Mouse (Mus musculus): ENCODE results near the gene 2610318N02Rik.

2610318N02Rik gene

GRCm38 (mm10) chr16:17110771-17111743 is 13.9 kb downstream of the 2610318N02Rik start, which contains the start of gene Ppil2:
Ppil2 (minus strand) TSS chr16:17111257.
- DNase-seq (ENCODE audit: low spot score), result peak; percentile 85

GRCm38 (mm10) chr16:17104600-17104999 is 20.4 kb downstream of the 2610318N02Rik start:
- DNase-seq (ENCODE audit: low spot score), result no peak

GRCm38 (mm10) chr16:17102630-17103220 is 22.2 kb downstream of the 2610318N02Rik start:
- DNase-seq (ENCODE audit: low spot score), result no peak

GRCm38 (mm10) chr16:17096938-17097337 is 28.0 kb downstream of the 2610318N02Rik start:
- DNase-seq (ENCODE audit: low spot score), result peak; percentile 56

DNA sequence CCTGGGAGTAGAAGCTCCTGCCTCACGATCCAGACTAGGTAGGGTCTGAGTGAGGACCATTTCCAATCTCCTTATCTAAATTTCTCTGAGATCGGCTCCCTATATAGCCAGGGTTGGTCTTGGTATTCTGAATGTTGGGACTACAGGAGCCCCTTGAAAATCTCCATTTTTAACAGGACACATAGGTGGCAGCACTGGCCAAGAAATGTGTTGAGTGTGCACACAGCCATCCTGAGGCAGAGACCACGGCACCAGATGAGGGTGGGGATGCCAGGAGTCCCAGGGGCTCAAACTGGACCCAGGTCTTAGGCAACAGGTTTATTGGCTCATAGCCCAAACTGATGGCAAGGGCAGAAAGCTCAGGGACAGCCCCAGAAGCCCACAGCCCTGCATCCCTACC is 36.6 kb downstream of the 2610318N02Rik start:
- no peak for DNase-seq (ENCODE audit: low spot score)

- no peak for DNase-seq (ENCODE audit: low spot score)
Observed at GRCm38 (mm10) chr16:17086669-17087193, 38.2 kb downstream of the 2610318N02Rik start.

DNA sequence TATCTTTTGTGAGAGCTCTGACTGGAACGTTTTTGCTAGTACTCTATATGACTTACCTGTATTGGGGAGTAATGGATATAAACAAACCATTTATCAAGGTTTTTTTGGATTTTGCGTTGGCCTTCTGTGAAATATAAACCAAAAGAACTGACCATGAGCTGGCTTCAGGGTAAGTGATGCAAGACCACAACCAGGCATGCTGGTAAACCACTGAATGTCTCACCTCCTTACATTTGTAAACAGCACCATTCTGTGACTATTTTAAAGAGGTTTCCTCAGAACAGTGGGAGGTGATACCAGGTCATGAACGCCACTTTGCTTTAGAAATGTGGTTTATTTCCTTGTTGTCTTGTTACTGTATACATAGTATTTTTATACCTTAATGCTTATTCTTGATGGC is 38.7 kb downstream of the 2610318N02Rik start:
- DNase-seq (ENCODE audit: low spot score), result no peak

DNA sequence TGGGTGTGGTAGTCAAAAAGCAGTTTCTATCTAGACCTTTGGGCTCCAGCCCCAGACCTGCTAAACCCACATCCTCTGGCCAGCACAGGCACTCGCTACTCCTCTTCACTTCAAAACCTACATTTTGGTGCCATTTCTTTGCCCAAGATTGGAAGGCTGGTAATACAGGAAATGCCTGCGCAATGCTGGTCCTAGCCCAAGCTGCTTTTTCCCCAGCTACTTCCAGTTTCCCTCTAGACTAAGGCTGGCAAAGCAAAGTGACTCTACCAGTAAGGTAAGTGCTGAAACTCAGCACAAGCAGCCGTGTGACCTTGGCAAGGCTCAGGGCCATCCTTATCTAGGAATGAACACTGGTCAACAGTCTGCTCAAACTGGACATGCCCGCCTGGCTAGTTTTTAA is 39.3 kb downstream of the 2610318N02Rik start:
- no peak for DNase-seq (ENCODE audit: low spot score)

GRCm38 (mm10) chr16:17082121-17082792 is 42.7 kb downstream of the 2610318N02Rik start:
- DNase-seq (ENCODE audit: low spot score), result peak; percentile 60

DNA sequence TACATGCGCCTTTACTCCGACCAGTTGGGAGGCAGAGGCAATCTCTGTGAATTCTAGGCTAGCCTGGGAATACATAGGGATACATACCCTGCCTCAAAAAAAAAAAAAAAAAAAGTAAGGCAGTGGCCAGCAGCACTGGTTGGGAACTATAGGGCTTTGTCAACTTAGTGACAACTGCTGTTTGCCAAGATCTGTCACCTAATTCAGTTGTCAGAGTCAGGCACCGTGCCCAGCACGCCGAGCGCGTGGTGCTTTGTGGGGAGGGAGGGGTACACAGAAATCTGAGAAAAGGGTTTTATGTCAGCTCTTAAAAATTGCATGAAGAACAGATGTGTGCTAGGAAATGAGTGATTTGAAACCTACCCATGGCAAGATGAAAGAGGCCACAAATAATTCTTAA is 46.9 kb downstream of the 2610318N02Rik start:
- DNase-seq (ENCODE audit: low spot score), result no peak

- DNase-seq (ENCODE audit: low spot score), result no peak
Observed at GRCm38 (mm10) chr16:17076869-17077268, 48.1 kb downstream of the 2610318N02Rik start.

- DNase-seq (ENCODE audit: low spot score), result no peak
Observed at GRCm38 (mm10) chr16:17076301-17076700, 48.7 kb downstream of the 2610318N02Rik start.

DNA sequence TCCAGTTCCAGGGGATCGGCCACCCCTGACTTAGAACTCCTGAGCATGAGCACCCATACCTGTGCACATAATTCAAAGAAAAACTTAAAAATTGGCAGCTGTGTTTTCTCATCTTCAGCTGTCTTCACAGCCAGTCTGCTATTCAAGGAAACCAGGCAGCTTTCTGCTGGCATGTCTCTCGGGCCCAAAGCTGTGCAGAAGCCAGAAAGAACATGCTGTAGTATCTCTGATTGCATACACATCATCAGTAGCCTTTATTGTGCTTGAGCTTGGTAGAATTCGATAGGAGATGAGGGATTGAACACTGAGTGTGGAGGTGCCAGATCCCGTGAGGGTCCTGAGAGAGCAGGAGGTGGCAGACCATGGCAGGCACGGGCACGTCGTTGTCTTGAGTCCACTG is 52.0 kb downstream of the 2610318N02Rik start:
- DNase-seq (ENCODE audit: low spot score), result no peak

GRCm38 (mm10) chr16:17070716-17071115 is 54.3 kb downstream of the 2610318N02Rik start:
- DNase-seq (ENCODE audit: low spot score), result no peak

DNA sequence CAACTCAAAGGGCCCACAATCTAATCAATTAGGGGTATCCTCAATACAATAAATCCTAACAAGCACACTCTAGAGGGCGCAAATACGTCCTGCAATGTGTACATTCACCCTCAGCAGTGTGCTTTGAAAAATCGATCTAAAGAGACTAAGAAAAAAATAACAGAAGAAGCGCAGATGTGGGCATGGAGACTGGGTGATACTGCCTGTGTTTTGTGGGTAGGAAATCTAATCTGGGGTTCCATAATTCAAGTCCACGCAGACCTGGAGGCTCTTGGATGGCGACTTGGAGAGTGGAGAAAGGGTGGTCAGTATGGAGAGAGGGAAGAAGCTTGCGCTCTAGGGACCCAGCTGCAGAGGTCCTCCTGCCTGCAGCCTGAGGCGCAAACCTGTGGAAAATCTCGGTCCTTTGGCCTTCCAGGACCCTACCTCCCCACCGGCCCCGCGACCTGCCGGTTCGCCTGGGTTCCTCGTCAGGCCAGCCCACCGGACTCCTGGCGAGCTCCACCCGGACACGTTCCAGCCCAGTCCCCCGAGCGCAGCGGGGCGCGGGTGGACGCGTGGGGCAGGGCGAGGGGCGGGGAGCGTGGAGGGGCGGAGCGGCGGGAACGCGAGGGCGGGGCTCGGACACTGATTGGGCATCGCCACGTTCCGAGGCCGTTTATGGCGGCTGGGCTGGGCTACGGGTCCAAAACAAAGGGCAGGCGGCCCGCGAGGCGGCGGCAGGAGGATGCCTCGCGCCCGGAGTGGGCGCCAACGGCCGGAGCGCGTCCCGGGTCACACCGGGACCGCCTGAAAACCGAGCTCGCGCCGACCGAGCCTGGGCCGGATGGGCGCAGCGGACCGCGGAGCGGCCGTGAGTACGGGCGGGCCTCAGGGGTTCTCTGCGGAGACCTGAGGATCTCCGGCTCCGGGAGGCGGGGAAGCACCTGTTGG is 55.2 kb downstream of the 2610318N02Rik start, which contains the start of gene Ypel1:
TSS of gene Ypel1 (plus strand) at position 186 of the 933 bp plus-strand sequence.
- DNase-seq (ENCODE audit: low spot score), result peak; percentile 86

DNA sequence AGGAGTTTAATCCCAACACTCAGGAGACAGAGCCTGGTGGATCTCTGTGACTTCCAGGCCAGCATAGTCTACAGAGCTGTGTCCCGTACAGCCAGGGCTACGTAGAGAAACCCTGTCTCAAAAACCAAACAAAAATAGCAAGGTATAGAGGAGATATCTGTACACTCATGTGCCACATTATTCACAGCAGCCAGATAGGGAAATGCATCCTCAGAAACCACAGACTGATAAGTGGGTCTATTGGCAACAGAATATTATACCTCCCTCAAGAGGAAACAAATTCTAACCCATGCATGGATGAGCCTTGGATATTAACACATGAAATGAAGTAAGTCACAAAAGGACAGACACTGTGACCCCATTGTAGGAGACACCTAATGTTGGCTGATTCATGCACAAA is 57.4 kb downstream of the 2610318N02Rik start:
- DNase-seq (ENCODE audit: low spot score), result no peak

All from yolk sac, embryonic 10.5 days (tissue).